Mouse (Mus musculus): ENCODE data around the gene Snrpa1.

DNA sequence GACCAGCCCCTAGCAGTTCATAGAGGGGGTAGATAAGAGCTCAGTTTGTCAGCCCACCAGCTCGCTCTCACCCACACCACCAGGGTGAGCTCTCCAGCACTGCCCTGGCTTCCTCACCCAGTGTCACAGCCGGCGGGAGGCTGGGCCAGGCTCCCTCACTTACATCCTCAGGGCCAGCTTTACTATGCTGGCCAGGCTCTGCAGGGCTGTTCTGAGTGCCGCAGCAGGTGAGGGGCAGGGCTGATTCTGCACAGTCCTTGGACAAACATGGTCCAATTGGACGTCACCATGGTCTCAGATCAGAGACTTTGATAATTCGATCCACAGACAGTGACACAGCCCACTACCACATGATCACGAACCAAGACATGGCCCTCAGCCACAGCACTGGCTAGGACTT, 32.8 kb downstream of the Snrpa1 start:
- TF ChIP-seq GATA1 (IDR thresholded peaks at IDR 0.05; ENCODE audit: borderline replicate concordance, low read length) (no peak), FLI1 (IDR thresholded peaks at IDR 0.05; ENCODE audit: low read length) (no peak)
